ENCODE assay signal across 11 mouse cellular contexts in genomic region chr13:39350668-39351067, GRCm38 (mm10).
DNase-seq lines count a peak whose midpoint lies in the region; ATAC-seq lines count a peak whose summit lies in the region.
"Had no signal": no experiment of that assay in that cellular context is flagged by ENCODE, and none has a peak within 500 bp of the region (broad histone marks: within the 10 kb centered on the region; RNA-seq: fewer than 3 reads in every experiment).

No protein-coding gene starts in this region.

- intact Hi-C loops in gastrocnemius, postnatal 36 days (cut with DNase I), result no loop called here

- peak; percentile 87 to 92 for DNase-seq in cerebellum, postnatal 14 days
- DNase-seq in layer of hippocampus, adult 9-10 months (ENCODE audit: low spot score), result peak; percentile 9
- DNase-seq in right cerebral cortex, postnatal 10 days (ENCODE audit: low spot score in 2 of 2), result peak; percentile 59 to 82
- DNase-seq in thymus, postnatal 14 days, result no peak
- no peak for DNase-seq in adrenal gland, postnatal 4 days (ENCODE audit: low spot score in 2 of 2)
- DNase-seq in gastrocnemius, postnatal 36 days, result no peak
- DNase-seq: liver had no signal

- no peak overlapping the region for H3K27ac ChIP-seq in kidney, embryonic 16.5 days (ENCODE audit: low read length)
- no peak overlapping the region for H3K27ac ChIP-seq in kidney, embryonic 15.5 days
- H3K27ac ChIP-seq: macrophage had no signal

- no peaks in the 10 kb centered on the region for H3K27me3 ChIP-seq in kidney, embryonic 16.5 days (ENCODE audit: insufficient read depth, low read length)
- no peaks in the 10 kb centered on the region for H3K27me3 ChIP-seq in kidney, embryonic 15.5 days

- no peaks in the 10 kb centered on the region for H3K36me3 ChIP-seq in kidney, embryonic 16.5 days (ENCODE audit: insufficient read depth, low read length)
- no peaks in the 10 kb centered on the region for H3K36me3 ChIP-seq in kidney, embryonic 15.5 days

- no peak overlapping the region for H3K4me3 ChIP-seq in kidney, embryonic 16.5 days (ENCODE audit: low read length)
- no peak overlapping the region for H3K4me3 ChIP-seq in kidney, embryonic 15.5 days (replicated peaks)

- H3K4me2 ChIP-seq in kidney, embryonic 16.5 days (replicated peaks; ENCODE audit: low read depth, low read length), result peak overlapping the region; percentile 13; the same call in 1 of the 2 replicates
- no peak overlapping the region for H3K4me2 ChIP-seq in kidney, embryonic 15.5 days

- 47% methylated on average over 12 of the region's 12 CpGs for WGBS in kidney, embryonic 16.5 days
- WGBS in kidney, embryonic 15.5 days, result 53% methylated on average over 12 of the region's 12 CpGs

- ATAC-seq in kidney, embryonic 16.5 days (ENCODE audit: low FRiP score, low TSS enrichment), result no peak
- no peak for ATAC-seq in kidney, embryonic 15.5 days (replicated peaks; ENCODE audit: low FRiP score)
- ATAC-seq: CD4-positive, CD25-positive, alpha-beta regulatory T cell, adult 4 months had no signal

- H3K9me3 ChIP-seq in kidney, embryonic 16.5 days (ENCODE audit: low read length), result no peaks in the 10 kb centered on the region
- H3K9me3 ChIP-seq in kidney, embryonic 15.5 days (replicated peaks), result no peaks in the 10 kb centered on the region

- H3K4me1 ChIP-seq in kidney, embryonic 16.5 days (ENCODE audit: insufficient read depth, low read length), result 0 out of 2 replicates have a peak, but pooled peaks cover 3% of the 10 kb centered on the region
- no peaks in the 10 kb centered on the region for H3K4me1 ChIP-seq in kidney, embryonic 15.5 days

- no peak overlapping the region for H3K9ac ChIP-seq in kidney, embryonic 16.5 days (replicated peaks; ENCODE audit: low read length)
- H3K9ac ChIP-seq in kidney, embryonic 15.5 days, result no peak overlapping the region

Comparison
In these comparisons a context has a peak if more than half of its experiments do, and no peak if none do; other contexts are left out.
1. DNase-seq: peak in cerebellum, postnatal 14 days (2 of 2), layer of hippocampus, adult 9-10 months (single experiment) and right cerebral cortex, postnatal 10 days (2 of 2); none in thymus, postnatal 14 days (single experiment), adrenal gland, postnatal 4 days (0 of 2) and gastrocnemius, postnatal 36 days (0 of 2).